Mouse (Mus musculus): ENCODE data around the gene Perp.

GRCm38 (mm10) chr10:18857244-18857643 lies 12.4 kb downstream of the Perp start:
- TF ChIP-seq GATA1 (IDR thresholded peaks at IDR 0.05; ENCODE audit: low read length) (no peak), TAL1 (IDR thresholded peaks at IDR 0.05; ENCODE audit: low read length) (no peak)
